Mouse (Mus musculus) intestine, embryonic 16.5 days (tissue): Measurements from ENCODE around the gene Dnajc30. TPM values are rescaled to one million over a fixed set of nuclear protein-coding genes. Genes with fewer than 3 reads are reported as not detected.

ENCODE experiments used
- ATAC-seq: fragments of 200-750 bp; cut with Nextera tagmentation; 2 replicates; pipeline ENCODE4 v1.8.0; 2017; ENCODE audit warnings: moderate TSS enrichment, moderate library complexity
- H3K27ac ChIP-seq: fragments of 300-500 bp; sonication (generic); 2 replicates; pipeline ENCODE4 v1.5.1; 2014; ENCODE audit warnings: mild to moderate bottlenecking, low read length
- H3K27me3 ChIP-seq: fragments of 300-500 bp; sonication (generic); replicated peaks from 2 replicates; pipeline ENCODE4 v1.6.1; 2014; ENCODE audit warnings: low read length, control low read depth, mixed read lengths; ENCODE audit not compliant: control insufficient read depth, insufficient read depth
- H3K36me3 ChIP-seq: fragments of 300-500 bp; sonication (generic); 2 replicates; pipeline ENCODE4 v1.6.1; 2014; ENCODE audit warnings: low read length, control low read depth; ENCODE audit not compliant: control insufficient read depth, insufficient read depth
- H3K4me1 ChIP-seq: fragments of 300-500 bp; sonication (generic); 2 replicates; pipeline ENCODE4 v1.6.1; 2014; ENCODE audit warnings: low read length, control low read depth, mixed read lengths; ENCODE audit not compliant: control insufficient read depth, insufficient read depth
- H3K4me2 ChIP-seq: fragments of 300-500 bp; sonication (generic); 2 replicates; pipeline ENCODE4 v1.6.1; 2014; ENCODE audit warnings: low read depth, low read length, control low read depth
- H3K4me3 ChIP-seq: fragments of 300-500 bp; sonication (generic); 2 replicates; pipeline ENCODE4 v1.5.1; 2014; ENCODE audit warnings: mild to moderate bottlenecking, low read length
- H3K9ac ChIP-seq: fragments of 300-500 bp; sonication (generic); 2 replicates; pipeline ENCODE4 v1.6.1; 2014; ENCODE audit warnings: low read depth, low read length
- H3K9me3 ChIP-seq: fragments of 300-500 bp; sonication (generic); 2 replicates; pipeline ENCODE4 v1.6.1; 2016; ENCODE audit warnings: low read length, control low read depth; ENCODE audit not compliant: control insufficient read depth
- WGBS: fragments of 180-500 bp; shearing (Covaris S2); extraction: QIAGEN DNeasy Blood & Tissue Kit; methylation state at CpG from one replicate; pipeline ENCODE4 v1.1.7; 2014; 5-methylcytosine and 5-hydroxymethylcytosine counted together
- polyA plus RNA-seq: library from polyadenylated mRNA; unstranded; fragments of >200 nt; fragmentation: Nextera tagmentation; extraction: Ambion mirVana; gene quantifications from 2 replicates; pipeline ENCODE4 v1.2.1, GENCODE M21; 2015

Dnajc30 gene
- polyA plus RNA-seq, 1 experiment from 2014 or later, result 39.2 TPM

GRCm38 (mm10) chr5:135032581-135032980 lies 31.4 kb upstream of the Dnajc30 start:
- Histone ChIP-seq H3K27ac (no peak overlapping the region), H3K4me3 (no peak overlapping the region), H3K4me1 (peaks cover 14% of the 10 kb centered on the region), H3K9me3 (no peaks in the 10 kb centered on the region; the same call in 1 of the 2 replicates), H3K36me3 (no peaks in the 10 kb centered on the region), H3K9ac (no peak overlapping the region), H3K4me2 (no peak overlapping the region), H3K27me3 (no peaks in the 10 kb centered on the region)
- WGBS, result 89% methylated on average over 5 of the region's 5 CpGs
- ATAC-seq, result no peak

GRCm38 (mm10) chr5:135034593-135034992 lies 29.4 kb upstream of the Dnajc30 start:
- H3K9ac ChIP-seq, result no peak overlapping the region
- ATAC-seq, result no peak
- no peaks in the 10 kb centered on the region for H3K27me3 ChIP-seq
- no peaks in the 10 kb centered on the region; the same call in 1 of the 2 replicates for H3K9me3 ChIP-seq
- H3K27ac ChIP-seq, result no peak overlapping the region
- WGBS, result 98% methylated on average over 2 of the region's 2 CpGs
- H3K4me3 ChIP-seq, result no peak overlapping the region
- peaks cover under 1% of the 10 kb centered on the region for H3K4me1 ChIP-seq
- no peaks in the 10 kb centered on the region for H3K36me3 ChIP-seq
- no peak overlapping the region for H3K4me2 ChIP-seq

- no peak for ATAC-seq
- WGBS, result 66% methylated on average over 18 of the region's 18 CpGs
- H3K4me1 ChIP-seq, result no peaks in the 10 kb centered on the region
- no peaks in the 10 kb centered on the region for H3K27me3 ChIP-seq
- H3K9ac ChIP-seq, result no peak overlapping the region
- no peaks in the 10 kb centered on the region for H3K36me3 ChIP-seq
- H3K27ac ChIP-seq, result no peak overlapping the region
- H3K4me3 ChIP-seq, result no peak overlapping the region
- H3K9me3 ChIP-seq, result no peaks in the 10 kb centered on the region; the same call in 1 of the 2 replicates
- no peak overlapping the region for H3K4me2 ChIP-seq
Measured at GRCm38 (mm10) chr5:135035608-135036359, 28.2 kb upstream of the Dnajc30 start.

- ATAC-seq, result no peak; the same call in 1 of the 2 replicates
- no peaks in the 10 kb centered on the region for H3K36me3 ChIP-seq
- 77% methylated on average over 3 of the region's 3 CpGs for WGBS
- H3K27me3 ChIP-seq, result no peaks in the 10 kb centered on the region
- H3K4me1 ChIP-seq, result no peaks in the 10 kb centered on the region
- H3K9ac ChIP-seq, result no peak overlapping the region
- no peak overlapping the region for H3K4me3 ChIP-seq
- no peak overlapping the region for H3K27ac ChIP-seq
- no peak overlapping the region for H3K4me2 ChIP-seq
- H3K9me3 ChIP-seq, result no peaks in the 10 kb centered on the region; the same call in 1 of the 2 replicates
Measured at GRCm38 (mm10) chr5:135037946-135038345, 26.1 kb upstream of the Dnajc30 start.

- no peaks in the 10 kb centered on the region; the same call in 1 of the 2 replicates for H3K9me3 ChIP-seq
- ATAC-seq, result no peak
- no peaks in the 10 kb centered on the region for H3K27me3 ChIP-seq
- no peaks in the 10 kb centered on the region for H3K36me3 ChIP-seq
- H3K27ac ChIP-seq, result no peak overlapping the region
- no peak overlapping the region for H3K9ac ChIP-seq
- WGBS, result 86% methylated on average over 9 of the region's 9 CpGs
- no peak overlapping the region for H3K4me2 ChIP-seq
- no peak overlapping the region for H3K4me3 ChIP-seq
- no peaks in the 10 kb centered on the region for H3K4me1 ChIP-seq
Measured at GRCm38 (mm10) chr5:135039541-135039940, 24.5 kb upstream of the Dnajc30 start.

- no peaks in the 10 kb centered on the region for H3K9me3 ChIP-seq
- 65% methylated on average over 6 of the region's 6 CpGs for WGBS
- no peak for ATAC-seq
- H3K27ac ChIP-seq, result no peak overlapping the region
- no peak overlapping the region for H3K4me2 ChIP-seq
- H3K36me3 ChIP-seq, result peaks cover 4% of the 10 kb centered on the region; the same call in 1 of the 2 replicates
- no peak overlapping the region for H3K4me3 ChIP-seq
- H3K27me3 ChIP-seq, result no peaks in the 10 kb centered on the region
- H3K9ac ChIP-seq, result peak overlapping the region; percentile 11; the same call in 1 of the 2 replicates
- H3K4me1 ChIP-seq, result no peaks in the 10 kb centered on the region
Measured at GRCm38 (mm10) chr5:135040059-135040458, 23.9 kb upstream of the Dnajc30 start.

GRCm38 (mm10) chr5:135040777-135041176 lies 23.2 kb upstream of the Dnajc30 start:
- H3K4me3 ChIP-seq, result no peak overlapping the region
- H3K9me3 ChIP-seq, result no peaks in the 10 kb centered on the region
- no peak overlapping the region for H3K27ac ChIP-seq
- H3K36me3 ChIP-seq, result peaks cover 8% of the 10 kb centered on the region; the same call in 1 of the 2 replicates
- 43% methylated on average over 11 of the region's 11 CpGs for WGBS
- no peak for ATAC-seq
- no peaks in the 10 kb centered on the region for H3K27me3 ChIP-seq
- H3K4me1 ChIP-seq, result no peaks in the 10 kb centered on the region
- no peak overlapping the region for H3K4me2 ChIP-seq
- H3K9ac ChIP-seq, result no peak overlapping the region

- Histone ChIP-seq H3K36me3 (peaks cover 8% of the 10 kb centered on the region; the same call in 1 of the 2 replicates), H3K27ac (no peak overlapping the region), H3K27me3 (no peaks in the 10 kb centered on the region), H3K9me3 (no peaks in the 10 kb centered on the region), H3K9ac (no peak overlapping the region), H3K4me3 (no peak overlapping the region), H3K4me1 (no peaks in the 10 kb centered on the region), H3K4me2 (no peak overlapping the region)
- peak; percentile 44; the same call in 1 of the 2 replicates for ATAC-seq
- 47% methylated on average over 21 of the region's 21 CpGs for WGBS
Measured at GRCm38 (mm10) chr5:135042105-135042788, 21.8 kb upstream of the Dnajc30 start.

- no peaks in the 10 kb centered on the region for H3K9me3 ChIP-seq
- H3K4me2 ChIP-seq, result no peak overlapping the region
- H3K4me1 ChIP-seq, result no peaks in the 10 kb centered on the region
- H3K27me3 ChIP-seq, result no peaks in the 10 kb centered on the region
- H3K4me3 ChIP-seq, result no peak overlapping the region
- peaks cover 16% of the 10 kb centered on the region for H3K36me3 ChIP-seq
- no peak overlapping the region for H3K27ac ChIP-seq
- 94% methylated on average over 3 of the region's 3 CpGs for WGBS
- no peak overlapping the region for H3K9ac ChIP-seq
- ATAC-seq, result no peak
Measured at GRCm38 (mm10) chr5:135044575-135044974, 19.4 kb upstream of the Dnajc30 start.
